ENCODE assay signal across 9 mouse cellular contexts in the genomic region with DNA sequence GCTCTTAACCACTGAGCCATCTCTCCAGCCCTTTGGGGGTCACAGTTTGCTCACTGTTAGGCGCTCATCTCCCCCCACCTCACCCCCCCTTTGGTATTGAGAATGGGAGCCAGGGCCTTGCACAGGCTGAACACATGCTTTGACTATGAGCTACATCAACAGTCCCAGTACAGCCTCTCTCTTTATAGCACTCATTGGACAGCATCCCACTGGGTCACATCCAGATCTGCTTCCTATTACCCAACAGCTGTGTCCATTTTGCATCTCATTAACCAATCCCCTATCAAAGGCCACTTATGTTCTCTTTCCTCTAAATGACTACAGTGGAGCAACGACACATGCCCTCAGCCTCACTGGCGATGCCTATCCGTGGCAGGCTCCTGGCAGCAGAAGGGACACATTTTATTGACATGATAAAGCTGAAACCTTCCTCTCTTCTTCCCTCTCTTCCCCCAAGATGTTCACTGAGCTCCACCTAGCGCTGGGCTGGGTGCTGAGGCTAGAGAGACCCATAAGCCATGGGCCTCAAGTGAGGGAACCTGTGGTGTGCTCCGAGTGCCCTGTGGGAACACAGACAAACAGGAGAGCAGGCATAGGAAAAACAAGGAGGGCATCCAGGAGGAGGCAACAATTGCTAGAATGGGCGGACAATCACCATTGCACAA. TPM values are rescaled to one million over a fixed set of nuclear protein-coding genes. Genes with fewer than 3 reads are reported as not detected.
DNase-seq lines count a peak whose midpoint lies in the region; ATAC-seq lines count a peak whose summit lies in the region.
"Had no signal": no experiment of that assay in that cellular context is flagged by ENCODE, and none has a peak within 500 bp of the region (broad histone marks: within the 10 kb centered on the region; RNA-seq: fewer than 3 reads in every experiment).

No protein-coding gene starts in this region.

- 41% methylated on average over 7 of the region's 7 CpGs for WGBS in embryonic facial prominence, embryonic 11.5 days
- WGBS in hindbrain, embryonic 16.5 days: 61% methylated on average over 7 of the region's 7 CpGs

- peak; percentile 41 to 45 for DNase-seq in heart, adult 9 months (ENCODE audit: low spot score in 2 of 2)
- DNase-seq in heart, postnatal 25 days (ENCODE audit: low spot score): no peak
- DNase-seq in 3T3-L1 (ENCODE audit: low read depth, low spot score): peak; percentile 66
- peak; percentile 87 for DNase-seq in embryonic facial prominence, embryonic 11.5 days (ENCODE audit: low spot score)
- DNase-seq in mesoderm, embryonic 11.5 days (ENCODE audit: low read depth, low spot score): peak; percentile 17
- no peak for DNase-seq in adrenal gland, adult 2 months
- DNase-seq in ovary, postnatal 10 days (ENCODE audit: low spot score): no peak

- H3K9ac ChIP-seq in embryonic facial prominence, embryonic 11.5 days (replicated peaks; ENCODE audit: low read length): no peak overlapping the region
- H3K9ac ChIP-seq in hindbrain, embryonic 16.5 days (ENCODE audit: low read depth, low read length): no peak overlapping the region

- no peak overlapping the region for H3K27ac ChIP-seq in embryonic facial prominence, embryonic 11.5 days (replicated peaks; ENCODE audit: low read depth, low read length)
- no peak overlapping the region for H3K27ac ChIP-seq in hindbrain, embryonic 16.5 days (ENCODE audit: low read depth, low read length)

- intact Hi-C loops in heart, postnatal 25 days (cut with DNase I): loop anchor here (5.0 kb wide), 1 partner anchor 231 kb away; a partner anchor contains a TSS

- ATAC-seq in embryonic facial prominence, embryonic 11.5 days (replicated peaks; ENCODE audit: insufficient number of reproducible peaks, low FRiP score, low TSS enrichment, low read depth): peak; percentile 82
- peak; percentile 77 for ATAC-seq in hindbrain, embryonic 16.5 days
- ATAC-seq: Patski had no signal

- no peaks in the 10 kb centered on the region for H3K36me3 ChIP-seq in embryonic facial prominence, embryonic 11.5 days (replicated peaks; ENCODE audit: control insufficient read depth, insufficient read depth, low read depth, low read length)
- H3K36me3 ChIP-seq in hindbrain, embryonic 16.5 days (ENCODE audit: control insufficient read depth, insufficient read depth, low read length): no peaks in the 10 kb centered on the region

- no peaks in the 10 kb centered on the region for H3K4me1 ChIP-seq in embryonic facial prominence, embryonic 11.5 days (ENCODE audit: control insufficient read depth, insufficient read depth, low read length)
- H3K4me1 ChIP-seq in hindbrain, embryonic 16.5 days (ENCODE audit: control insufficient read depth, insufficient read depth, low read depth, low read length): peaks cover 3% of the 10 kb centered on the region; the same call in 1 of the 2 replicates

- no peak overlapping the region for H3K4me3 ChIP-seq in embryonic facial prominence, embryonic 11.5 days (ENCODE audit: low read depth, low read length)
- no peak overlapping the region for H3K4me3 ChIP-seq in hindbrain, embryonic 16.5 days (ENCODE audit: low read length)

- no peak overlapping the region for H3K4me2 ChIP-seq in embryonic facial prominence, embryonic 11.5 days (ENCODE audit: low read depth, low read length)
- H3K4me2 ChIP-seq in hindbrain, embryonic 16.5 days (ENCODE audit: low read length): no peak overlapping the region

- H3K27me3 ChIP-seq in embryonic facial prominence, embryonic 11.5 days (ENCODE audit: control insufficient read depth, insufficient read depth, low read length): no peaks in the 10 kb centered on the region
- no peaks in the 10 kb centered on the region for H3K27me3 ChIP-seq in hindbrain, embryonic 16.5 days (replicated peaks; ENCODE audit: control insufficient read depth, insufficient read depth, low read length)
- H3K27me3 ChIP-seq: Patski had no signal

- H3K9me3 ChIP-seq in embryonic facial prominence, embryonic 11.5 days (replicated peaks; ENCODE audit: control insufficient read depth, low read length): no peaks in the 10 kb centered on the region
- H3K9me3 ChIP-seq in hindbrain, embryonic 16.5 days (ENCODE audit: control insufficient read depth, low read length): no peaks in the 10 kb centered on the region

RNA-seq across cellular contexts. Expression of a gene that starts 57.3 kb away (rescaled TPM):
- 10 to 100 TPM; 35.9 to 41.0 TPM for total RNA-seq in heart, postnatal 25 days (2021)
- polyA plus RNA-seq in embryonic facial prominence, embryonic 11.5 days (2014; fragmentation: Nextera tagmentation; extraction: Ambion mirVana): 17.6 and 18.7 TPM in 2 replicates
- polyA plus RNA-seq in hindbrain, embryonic 16.5 days (2015; fragmentation: Nextera tagmentation; extraction: Ambion mirVana): 13.7 and 16.9 TPM in 2 replicates
- total RNA-seq in adrenal gland, adult 2 months (2021): 10 to 100 TPM; 29.9 to 44.5 TPM
- polyA plus RNA-seq in adrenal gland, adult 2 months (2012; rRNA removed): 38.4 and 39.7 TPM in 2 replicates

Comparison
In these comparisons a context has a peak if more than half of its experiments do, and no peak if none do; other contexts are left out.
1. DNase-seq: peak in heart, adult 9 months (2 of 2), 3T3-L1 (single experiment), embryonic facial prominence, embryonic 11.5 days (single experiment) and mesoderm, embryonic 11.5 days (single experiment); none in heart, postnatal 25 days (single experiment), adrenal gland, adult 2 months (single experiment) and ovary, postnatal 10 days (single experiment).